Mouse (Mus musculus) limb, embryonic 15.5 days (tissue): Measurements from ENCODE around the gene Tut7. TPM values are rescaled to one million over a fixed set of nuclear protein-coding genes. Genes with fewer than 3 reads are reported as not detected.
"Not testable (repeated sequence)": the region's sequence is repeated elsewhere in the genome, so short reads cannot be mapped to it uniquely, and the experiment has no call there.

Experiments used
- ATAC-seq: fragments of 200-750 bp; cut with Nextera tagmentation; 2 replicates; pipeline ENCODE4 v1.8.0; 2017; ENCODE audit warnings: low read depth, moderate TSS enrichment; ENCODE audit not compliant: insufficient number of reproducible peaks, low FRiP score, low TSS enrichment
- H3K27ac ChIP-seq: fragments of 300-500 bp; sonication (generic); 2 replicates; pipeline ENCODE4 v1.5.1; 2015; ENCODE audit warnings: moderate library complexity, mild to moderate bottlenecking, inconsistent platforms
- H3K27me3 ChIP-seq: fragments of 300-500 bp; sonication (generic); 2 replicates; pipeline ENCODE4 v1.6.1; 2015; ENCODE audit warnings: inconsistent platforms
- H3K36me3 ChIP-seq: fragments of 300-500 bp; sonication (generic); 2 replicates; pipeline ENCODE4 v1.6.1; 2015; ENCODE audit warnings: inconsistent platforms
- H3K4me1 ChIP-seq: fragments of 300-500 bp; sonication (generic); 2 replicates; pipeline ENCODE4 v1.6.1; 2015; ENCODE audit warnings: inconsistent platforms
- H3K4me2 ChIP-seq: fragments of 300-500 bp; sonication (generic); 2 replicates; pipeline ENCODE4 v1.6.1; 2015; ENCODE audit warnings: mild to moderate bottlenecking, inconsistent platforms
- H3K4me3 ChIP-seq: fragments of 300-500 bp; sonication (generic); 2 replicates; pipeline ENCODE4 v1.5.1; 2015; ENCODE audit warnings: mild to moderate bottlenecking, inconsistent platforms
- H3K9ac ChIP-seq: fragments of 300-500 bp; sonication (generic); 2 replicates; pipeline ENCODE4 v1.6.1; 2015; ENCODE audit warnings: inconsistent platforms
- H3K9me3 ChIP-seq: fragments of 300-500 bp; sonication (generic); 2 replicates; pipeline ENCODE4 v1.6.1; 2016; ENCODE audit warnings: inconsistent platforms
- WGBS: fragments of 180-500 bp; shearing (Covaris S2); methylation state at CpG from one replicate; pipeline ENCODE4 v1.1.7; 2015; 5-methylcytosine and 5-hydroxymethylcytosine counted together
- polyA plus RNA-seq: library from polyadenylated mRNA; unstranded; fragments of >200 nt; fragmentation: Nextera tagmentation; extraction: Ambion mirVana; gene quantifications from 2 replicates; pipeline ENCODE4 v1.2.1, GENCODE M21; 2015

Gene Tut7
- polyA plus RNA-seq, 1 experiment from 2014 or later: 57.1 TPM

GRCm38 (mm10) chr13:59750310-59750709 lies 72.6 kb downstream of the Tut7 start:
- H3K4me1 ChIP-seq: peaks cover 6% of the 10 kb centered on the region; the same call in 1 of the 2 replicates
- H3K9ac ChIP-seq: no peak overlapping the region
- no peaks in the 10 kb centered on the region for H3K9me3 ChIP-seq
- no peak for ATAC-seq
- H3K4me2 ChIP-seq: no peak overlapping the region
- WGBS: 33% methylated on average over 12 of the region's 12 CpGs
- H3K36me3 ChIP-seq: peaks cover 15% of the 10 kb centered on the region
- H3K27ac ChIP-seq: no peak overlapping the region
- no peaks in the 10 kb centered on the region for H3K27me3 ChIP-seq
- H3K4me3 ChIP-seq: no peak overlapping the region

GRCm38 (mm10) chr13:59746711-59747110 lies 76.2 kb downstream of the Tut7 start, which contains the start of gene 1700014D04Rik:
Gene 1700014D04Rik (minus strand): TSS chr13:59746752.
- ATAC-seq: no peak
- WGBS: 81% methylated on average over 9 of the region's 9 CpGs
- no peak within 1 kb of the TSS for H3K9ac ChIP-seq
- no peaks in the 10 kb centered on the region for H3K27me3 ChIP-seq
- H3K9me3 ChIP-seq: no peaks in the 10 kb centered on the region
- H3K36me3 ChIP-seq: no peaks in the 10 kb centered on the region
- H3K4me3 ChIP-seq: no peak within 1 kb of the TSS
- H3K27ac ChIP-seq: no peak within 1 kb of the TSS
- peaks cover 6% of the 10 kb centered on the region; the same call in 1 of the 2 replicates for H3K4me1 ChIP-seq
- H3K4me2 ChIP-seq: no peak within 1 kb of the TSS

- Histone ChIP-seq H3K9ac (no peak overlapping the region), H3K27ac (no peak overlapping the region), H3K9me3 (no peaks in the 10 kb centered on the region), H3K27me3 (no peaks in the 10 kb centered on the region), H3K4me3 (no peak overlapping the region), H3K4me2 (no peak overlapping the region), H3K36me3 (no peaks in the 10 kb centered on the region), H3K4me1 (peaks cover 6% of the 10 kb centered on the region; the same call in 1 of the 2 replicates)
- WGBS: 66% methylated on average over 6 of the region's 6 CpGs
- no peak for ATAC-seq
Observed at GRCm38 (mm10) chr13:59746164-59746563, 76.8 kb downstream of the Tut7 start.

- H3K27me3 ChIP-seq: no peaks in the 10 kb centered on the region
- no peak overlapping the region for H3K9ac ChIP-seq
- H3K36me3 ChIP-seq: no peaks in the 10 kb centered on the region
- no peak overlapping the region for H3K4me3 ChIP-seq
- H3K27ac ChIP-seq: no peak overlapping the region
- no peak for ATAC-seq
- peaks cover 5% of the 10 kb centered on the region; the same call in 1 of the 2 replicates for H3K4me1 ChIP-seq
- 74% methylated on average over 6 of the region's 6 CpGs for WGBS
- no peak overlapping the region for H3K4me2 ChIP-seq
- H3K9me3 ChIP-seq: no peaks in the 10 kb centered on the region
Observed at GRCm38 (mm10) chr13:59745462-59745861, 77.5 kb downstream of the Tut7 start.

- Histone ChIP-seq H3K27me3 (no peaks in the 10 kb centered on the region), H3K27ac (no peak overlapping the region), H3K4me2 (no peak overlapping the region), H3K36me3 (no peaks in the 10 kb centered on the region), H3K9me3 (no peaks in the 10 kb centered on the region), H3K9ac (no peak overlapping the region), H3K4me1 (no peaks in the 10 kb centered on the region), H3K4me3 (no peak overlapping the region)
- 74% methylated on average over 10 of the region's 10 CpGs for WGBS
- ATAC-seq: no peak
Observed at GRCm38 (mm10) chr13:59741697-59742096, 81.2 kb downstream of the Tut7 start.

DNA sequence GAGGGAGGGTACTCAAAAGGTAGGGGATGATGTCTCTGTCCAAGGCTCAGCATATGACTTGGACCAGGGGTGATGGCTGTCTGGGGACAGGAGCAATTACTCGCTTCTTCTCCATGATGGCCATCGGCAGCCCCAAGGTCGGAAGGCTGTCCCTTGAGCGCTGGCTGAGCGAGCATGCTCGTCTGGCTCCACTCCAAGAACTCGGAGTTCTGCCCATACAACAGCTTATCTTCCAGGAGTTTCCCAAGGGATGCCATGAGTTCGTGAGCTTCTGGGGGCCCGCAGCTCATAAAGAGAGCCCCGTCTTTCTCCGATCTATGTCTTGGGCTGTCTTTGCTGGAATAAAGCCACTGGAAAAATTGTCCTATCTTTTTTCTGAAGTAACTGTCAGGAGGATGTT lies 81.9 kb downstream of the Tut7 start:
- no peak for ATAC-seq
- Histone ChIP-seq H3K4me1 (no peaks in the 10 kb centered on the region), H3K36me3 (no peaks in the 10 kb centered on the region), H3K9me3 (no peaks in the 10 kb centered on the region), H3K9ac (no peak overlapping the region), H3K4me3 (no peak overlapping the region), H3K27me3 (no peaks in the 10 kb centered on the region), H3K27ac (no peak overlapping the region), H3K4me2 (no peak overlapping the region)
- WGBS: 81% methylated on average over 11 of the region's 11 CpGs

DNA sequence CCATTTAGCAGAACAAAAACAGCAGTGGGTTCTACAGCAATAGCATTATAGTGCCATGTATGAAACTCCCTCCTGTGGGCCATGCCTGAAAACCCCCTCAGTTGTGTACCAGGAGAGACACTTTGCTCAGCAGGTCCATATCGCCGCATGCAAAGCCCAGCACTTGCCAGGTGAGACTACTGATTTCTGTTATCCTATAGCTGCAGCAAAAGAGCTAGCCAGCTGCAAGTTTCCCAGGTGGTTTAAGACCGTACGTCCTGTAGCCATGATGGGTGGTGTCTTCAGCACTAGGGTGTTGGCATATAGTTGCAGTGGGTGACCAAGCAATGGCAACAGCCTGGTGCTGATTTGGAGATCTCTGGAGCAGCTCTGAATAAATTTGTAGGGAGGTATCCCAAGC lies 83.5 kb downstream of the Tut7 start:
- Histone ChIP-seq H3K27me3 (no peaks in the 10 kb centered on the region), H3K4me3 (no peak overlapping the region), H3K9me3 (no peaks in the 10 kb centered on the region), H3K4me1 (no peaks in the 10 kb centered on the region), H3K4me2 (no peak overlapping the region), H3K36me3 (no peaks in the 10 kb centered on the region), H3K9ac (no peak overlapping the region), H3K27ac (no peak overlapping the region)
- ATAC-seq: no peak
- 88% methylated on average over 4 of the region's 4 CpGs for WGBS

DNA sequence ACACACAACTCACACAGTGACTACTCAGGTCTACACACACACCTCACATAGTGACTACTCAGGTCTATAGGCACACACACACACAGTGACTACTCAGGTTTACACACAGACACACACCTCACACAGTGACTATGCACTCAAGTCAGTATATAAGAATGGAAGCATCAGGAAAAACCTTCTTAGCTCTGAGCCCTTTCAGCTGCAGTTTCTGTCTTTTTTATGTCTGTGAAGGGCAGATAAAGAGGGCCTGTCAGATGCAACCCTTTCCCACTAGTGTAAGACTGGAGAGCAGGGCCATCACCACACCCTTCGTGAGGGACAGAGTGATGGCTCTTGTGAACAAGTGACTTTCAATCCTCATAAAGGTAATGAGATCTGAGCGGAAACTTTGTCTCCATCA lies 84.5 kb downstream of the Tut7 start:
- no peak overlapping the region for H3K9ac ChIP-seq
- no peaks in the 10 kb centered on the region for H3K4me1 ChIP-seq
- no peak overlapping the region for H3K4me2 ChIP-seq
- H3K27ac ChIP-seq: no peak overlapping the region
- 72% methylated on average over 2 of the region's 2 CpGs for WGBS
- no peak overlapping the region for H3K4me3 ChIP-seq
- H3K27me3 ChIP-seq: no peaks in the 10 kb centered on the region
- no peak for ATAC-seq
- no peaks in the 10 kb centered on the region for H3K36me3 ChIP-seq
- H3K9me3 ChIP-seq: no peaks in the 10 kb centered on the region

- Histone ChIP-seq H3K9me3 (no peaks in the 10 kb centered on the region), H3K27ac (no peak overlapping the region), H3K9ac (no peak overlapping the region), H3K4me1 (no peaks in the 10 kb centered on the region), H3K36me3 (no peaks in the 10 kb centered on the region), H3K27me3 (no peaks in the 10 kb centered on the region), H3K4me3 (no peak overlapping the region), H3K4me2 (no peak overlapping the region)
- no peak for ATAC-seq
- 27% methylated on average over 3 of the region's 3 CpGs for WGBS
Observed at GRCm38 (mm10) chr13:59735190-59735589, 87.8 kb downstream of the Tut7 start.

- whole genome bisulfite sequencing: 30% methylated on average over 6 of the region's 6 CpGs
- H3K27me3 ChIP-seq, H3K36me3 ChIP-seq, H3K4me2 ChIP-seq, ATAC-seq, H3K4me1 ChIP-seq, H3K4me3 ChIP-seq, H3K27ac ChIP-seq, H3K9me3 ChIP-seq, H3K9ac ChIP-seq: not testable (repeated sequence)
Observed at GRCm38 (mm10) chr13:59734347-59734746, 88.6 kb downstream of the Tut7 start.

GRCm38 (mm10) chr13:59733936-59734335 lies 89.0 kb downstream of the Tut7 start:
- H3K9me3 ChIP-seq: no peaks in the 10 kb centered on the region
- H3K4me2 ChIP-seq: no peak overlapping the region
- no peak overlapping the region for H3K27ac ChIP-seq
- H3K9ac ChIP-seq: no peak overlapping the region
- WGBS: 79% methylated on average over 4 of the region's 4 CpGs
- ATAC-seq: no peak
- no peak overlapping the region for H3K4me3 ChIP-seq
- H3K4me1 ChIP-seq: no peaks in the 10 kb centered on the region
- H3K27me3 ChIP-seq: no peaks in the 10 kb centered on the region
- H3K36me3 ChIP-seq: no peaks in the 10 kb centered on the region

DNA sequence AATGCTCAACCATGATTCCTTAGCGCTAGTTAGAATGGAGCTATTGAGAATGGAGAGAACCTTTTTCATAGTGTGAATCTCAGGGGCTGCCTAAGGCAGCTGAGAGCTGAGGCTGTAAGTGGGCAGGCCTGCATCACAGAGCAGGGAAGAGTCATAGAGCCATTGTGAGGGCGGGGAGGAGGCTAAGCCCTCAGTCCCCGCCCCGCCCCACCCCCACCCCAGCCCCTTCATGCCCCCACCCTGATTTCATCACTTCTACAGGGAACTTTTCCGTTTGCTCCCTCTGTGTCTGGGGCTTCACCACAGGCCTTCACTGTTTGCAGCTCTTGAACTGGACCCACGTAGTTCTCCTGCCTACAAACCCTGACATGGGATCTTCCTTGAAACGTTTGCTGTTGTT lies 91.3 kb downstream of the Tut7 start, which contains the start of gene Spata31d1d:
Gene Spata31d1d (minus strand): TSS at position 101 of the 400 bp plus-strand sequence.
- no peak within 1 kb of the TSS for H3K4me3 ChIP-seq
- no peaks in the 10 kb centered on the region for H3K36me3 ChIP-seq
- WGBS: 53% methylated on average over 7 of the region's 7 CpGs
- H3K27ac ChIP-seq: no peak within 1 kb of the TSS
- H3K4me2 ChIP-seq: no peak within 1 kb of the TSS
- ATAC-seq: no peak
- no peaks in the 10 kb centered on the region for H3K4me1 ChIP-seq
- H3K27me3 ChIP-seq: no peaks in the 10 kb centered on the region
- no peak within 1 kb of the TSS for H3K9ac ChIP-seq
- H3K9me3 ChIP-seq: no peaks in the 10 kb centered on the region
